In genomic region chr13:95868896-95869540, GRCm38 (mm10) we compare ENCODE assay signal across 10 mouse cellular contexts. TPM values are rescaled to one million over a fixed set of nuclear protein-coding genes. Genes with fewer than 3 reads are reported as not detected.
DNase-seq lines count a peak whose midpoint lies in the region; ATAC-seq and TF ChIP-seq lines count a peak whose summit lies in the region.
"Had no signal": no experiment of that assay in that cellular context is flagged by ENCODE, and none has a peak within 500 bp of the region (broad histone marks: within the 10 kb centered on the region; RNA-seq: fewer than 3 reads in every experiment).

No protein-coding gene starts in this region.

- H3K27me3 ChIP-seq in hindbrain, embryonic 10.5 days (ENCODE audit: insufficient read depth, poor library complexity, severe bottlenecking) = no peaks in the 10 kb centered on the region
- H3K27me3 ChIP-seq in midbrain, embryonic 14.5 days (ENCODE audit: control insufficient read depth, insufficient read depth, low read length) = no peaks in the 10 kb centered on the region

- TF ChIP-seq POLR2A in brain, embryonic 14.5 days (IDR thresholded peaks at IDR 0.05; ENCODE audit: borderline replicate concordance, extremely low read depth, insufficient read depth, insufficient read length, poor library complexity, severe bottlenecking) = no peak

- peak; percentile 60 for DNase-seq in 416B (ENCODE audit: low read depth)
- DNase-seq in brain, embryonic 14.5 days (ENCODE audit: low read depth) = peak; percentile 93
- DNase-seq in hindbrain, embryonic 10.5 days (ENCODE audit: low spot score) = peak; percentile 66
- DNase-seq in midbrain, embryonic 14.5 days = peak; percentile 56
- no peak for DNase-seq in left cerebral cortex, postnatal 10 days (ENCODE audit: extremely low spot score in 1 of 2, low spot score in 2 of 2)
- DNase-seq in right cerebral cortex, adult 18-20 months = no peak
- DNase-seq in cerebellum, postnatal 4 days (ENCODE audit: low spot score in 2 of 2) = no peak
- DNase-seq: adrenal gland, postnatal 10 days; cerebellum, postnatal 36 days; gastrocnemius, adult 2 months had no signal

- no peak overlapping the region for H3K9ac ChIP-seq in midbrain, embryonic 14.5 days (replicated peaks; ENCODE audit: low read length)

- peak overlapping the region; percentile 76 for H3K27ac ChIP-seq in hindbrain, embryonic 10.5 days
- peak overlapping the region; percentile 26 for H3K27ac ChIP-seq in midbrain, embryonic 14.5 days (replicated peaks; ENCODE audit: low read depth, low read length)
- H3K27ac ChIP-seq: gastrocnemius, adult 2 months had no signal

- intact Hi-C loops in left cerebral cortex, postnatal 10 days (cut with DNase I) = no loop called here

- peak; percentile 85 for ATAC-seq in midbrain, embryonic 14.5 days (ENCODE audit: low FRiP score, low TSS enrichment)

- peak overlapping the region; percentile 35 for H3K4me2 ChIP-seq in midbrain, embryonic 14.5 days (ENCODE audit: low read length)

- H3K4me3 ChIP-seq in hindbrain, embryonic 10.5 days = peak overlapping the region; percentile 18; the same call in 1 of the 2 replicates
- no peak overlapping the region for H3K4me3 ChIP-seq in midbrain, embryonic 14.5 days (replicated peaks; ENCODE audit: low read depth, low read length)
- H3K4me3 ChIP-seq: gastrocnemius, adult 2 months had no signal

- H3K36me3 ChIP-seq in hindbrain, embryonic 10.5 days = no peaks in the 10 kb centered on the region
- H3K36me3 ChIP-seq in midbrain, embryonic 14.5 days (ENCODE audit: control insufficient read depth, insufficient read depth, low read length) = no peaks in the 10 kb centered on the region

- H3K4me1 ChIP-seq in hindbrain, embryonic 10.5 days (replicated peaks) = peaks cover 51% of the 10 kb centered on the region
- peaks cover 18% of the 10 kb centered on the region for H3K4me1 ChIP-seq in midbrain, embryonic 14.5 days (ENCODE audit: control insufficient read depth, insufficient read depth, low read length)

- TF ChIP-seq CTCF in brain, embryonic 14.5 days (IDR thresholded peaks at IDR 0.05; ENCODE audit: borderline replicate concordance, extremely low read depth, insufficient read depth, insufficient read length) = no peak

- WGBS in hindbrain, embryonic 10.5 days = 37% methylated on average over 8 of the region's 8 CpGs
- WGBS in midbrain, embryonic 14.5 days = 13% methylated on average over 8 of the region's 8 CpGs

- no peaks in the 10 kb centered on the region for H3K9me3 ChIP-seq in hindbrain, embryonic 10.5 days
- no peaks in the 10 kb centered on the region for H3K9me3 ChIP-seq in midbrain, embryonic 14.5 days (ENCODE audit: control insufficient read depth, low read length)

RNA-seq across cellular contexts. Expression of gene Iqgap2, which starts 22.7 kb away (rescaled TPM):
- 5.1 and 6.0 TPM in 2 replicates for polyA plus RNA-seq in brain, embryonic 14.5 days (2012; rRNA removed)
- 10.5 and 12.1 TPM in 2 replicates for polyA plus RNA-seq in hindbrain, embryonic 10.5 days (2016; fragmentation: Nextera tagmentation; extraction: Ambion mirVana)
- polyA plus RNA-seq in midbrain, embryonic 14.5 days (2014; fragmentation: Nextera tagmentation; extraction: Ambion mirVana) = 2.6 and 4.8 TPM in 2 replicates
- 10 to 100 TPM; 10.9 TPM for total RNA-seq in left cerebral cortex, postnatal 10 days (2021)

Comparison
In these comparisons a context has a peak if more than half of its experiments do, and no peak if none do; other contexts are left out.
1. DNase-seq: peak in 416B (single experiment), brain, embryonic 14.5 days (single experiment), hindbrain, embryonic 10.5 days (single experiment) and midbrain, embryonic 14.5 days (single experiment); none in left cerebral cortex, postnatal 10 days (0 of 2), right cerebral cortex, adult 18-20 months (single experiment) and cerebellum, postnatal 4 days (0 of 2).